Mouse (Mus musculus) small intestine, adult 2 months (tissue): ENCODE measurements around the gene Slc8a1.

Source experiments
- CTCF ChIP-seq: fragments of 200-500 bp; IDR thresholded peaks from 2 replicates; pipeline ENCODE4 v1.5.1; 2012; ENCODE audit warnings: low read depth, mild to moderate bottlenecking, control low read depth, inconsistent platforms, low read length, moderate library complexity, mixed read lengths; ENCODE audit not compliant: insufficient replicate concordance, insufficient read length; ENCODE audit errors: extremely low read depth
- POLR2A ChIP-seq: fragments of 200-500 bp; IDR thresholded peaks from 2 replicates; pipeline ENCODE4 v1.6.1; 2012; ENCODE audit warnings: low read depth, mild to moderate bottlenecking, control low read depth, inconsistent platforms, low read length, moderate library complexity

DNA sequence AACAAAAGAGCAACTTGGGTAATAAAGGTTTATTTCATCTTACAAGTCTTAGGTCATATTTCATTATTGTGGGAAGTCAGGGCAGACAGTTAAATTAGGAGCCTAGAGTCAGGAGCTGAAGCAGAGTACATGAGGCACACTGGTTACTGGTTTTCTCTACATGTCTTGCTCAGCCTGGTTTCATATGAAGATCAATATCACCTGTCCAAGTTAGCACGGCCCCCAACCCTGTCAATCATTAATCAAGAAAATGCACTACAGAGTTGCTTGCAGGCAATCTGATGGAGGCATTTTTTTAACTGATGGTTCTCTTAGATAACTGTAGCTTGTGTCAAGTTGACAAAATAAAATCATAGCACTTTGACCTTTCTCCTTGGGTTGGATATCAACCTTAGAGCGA, 2.6 kb downstream of the Slc8a1 start:
- TF ChIP-seq POLR2A, result no peak
- no peak for TF ChIP-seq CTCF
